Mouse (Mus musculus) liver, postnatal 0 days (tissue): ENCODE results near the gene Cdc42ep2. TPM values are rescaled to one million over a fixed set of nuclear protein-coding genes. Genes with fewer than 3 reads are reported as not detected.
A peak's percentile ranks its signal among the peaks of the same experiment; 100 is the strongest.

Source experiments
- ATAC-seq: fragments of 200-750 bp; cut with Nextera tagmentation; 2 replicates; pipeline ENCODE4 v1.8.0; 2017; ENCODE audit warnings: mild to moderate bottlenecking, moderate library complexity
- DNase-seq: peaks from one replicate; pipeline ENCODE4 v3.0.0-alpha.2; 2016
- H3K27ac ChIP-seq: fragments of 300-500 bp; sonication (generic); 2 replicates; pipeline ENCODE4 v1.5.1; 2014; ENCODE audit warnings: antibody characterized with exemption, moderate library complexity, mild to moderate bottlenecking, low read depth
- H3K27me3 ChIP-seq: fragments of 300-500 bp; sonication (generic); 2 replicates; pipeline ENCODE4 v1.6.1; 2014; ENCODE audit warnings: low read length, control low read depth, mixed read lengths; ENCODE audit not compliant: insufficient read depth
- H3K36me3 ChIP-seq: fragments of 300-500 bp; sonication (generic); replicated peaks from 2 replicates; pipeline ENCODE4 v1.6.1; 2014; ENCODE audit warnings: mild to moderate bottlenecking, control low read depth, low read length, moderate library complexity, mixed read lengths; ENCODE audit not compliant: insufficient read depth
- H3K4me1 ChIP-seq: fragments of 300-500 bp; sonication (generic); 2 replicates; pipeline ENCODE4 v1.6.1; 2014; ENCODE audit warnings: antibody characterized with exemption, mild to moderate bottlenecking, control low read depth; ENCODE audit not compliant: insufficient read depth
- H3K4me2 ChIP-seq: fragments of 300-500 bp; sonication (generic); 2 replicates; pipeline ENCODE4 v1.6.1; 2014; ENCODE audit warnings: low read depth, mild to moderate bottlenecking, low read length, moderate library complexity, mixed read lengths
- H3K4me3 ChIP-seq: fragments of 300-500 bp; sonication (generic); 2 replicates; pipeline ENCODE4 v1.5.1; 2014; ENCODE audit warnings: low read depth, low read length
- H3K9ac ChIP-seq: fragments of 300-500 bp; sonication (generic); replicated peaks from 2 replicates; pipeline ENCODE4 v1.6.1; 2014; ENCODE audit warnings: mild to moderate bottlenecking, moderate library complexity
- H3K9me3 ChIP-seq: fragments of 300-500 bp; sonication (generic); 2 replicates; pipeline ENCODE4 v1.6.1; 2016; ENCODE audit warnings: mild to moderate bottlenecking, control low read depth, low read length, mixed read lengths
- CTCF ChIP-seq: sonication (generic); IDR thresholded peaks from 2 replicates; pipeline ENCODE4 v1.5.1; 2016; ENCODE audit warnings: antibody characterized with exemption, low read depth
- EP300 ChIP-seq: IDR thresholded peaks from 2 replicates; pipeline ENCODE4 v1.6.1; 2016; ENCODE audit warnings: antibody characterized with exemption, low read depth, mild to moderate bottlenecking
- WGBS: fragments of 180-500 bp; shearing (Covaris S2); extraction: QIAGEN DNeasy Blood & Tissue Kit; methylation state at CpG from one replicate; pipeline ENCODE4 v1.1.7; 2014; ENCODE audit not compliant: insufficient replicate concordance; 5-methylcytosine and 5-hydroxymethylcytosine counted together
- polyA plus RNA-seq: library from polyadenylated mRNA; unstranded; fragments of >200 nt; fragmentation: Nextera tagmentation; extraction: Ambion mirVana; gene quantifications from 2 replicates; pipeline ENCODE4 v1.2.1, GENCODE M21; 2015

Cdc42ep2 gene
- polyA plus RNA-seq, 1 experiment from 2014 or later: 3.0 TPM

DNA sequence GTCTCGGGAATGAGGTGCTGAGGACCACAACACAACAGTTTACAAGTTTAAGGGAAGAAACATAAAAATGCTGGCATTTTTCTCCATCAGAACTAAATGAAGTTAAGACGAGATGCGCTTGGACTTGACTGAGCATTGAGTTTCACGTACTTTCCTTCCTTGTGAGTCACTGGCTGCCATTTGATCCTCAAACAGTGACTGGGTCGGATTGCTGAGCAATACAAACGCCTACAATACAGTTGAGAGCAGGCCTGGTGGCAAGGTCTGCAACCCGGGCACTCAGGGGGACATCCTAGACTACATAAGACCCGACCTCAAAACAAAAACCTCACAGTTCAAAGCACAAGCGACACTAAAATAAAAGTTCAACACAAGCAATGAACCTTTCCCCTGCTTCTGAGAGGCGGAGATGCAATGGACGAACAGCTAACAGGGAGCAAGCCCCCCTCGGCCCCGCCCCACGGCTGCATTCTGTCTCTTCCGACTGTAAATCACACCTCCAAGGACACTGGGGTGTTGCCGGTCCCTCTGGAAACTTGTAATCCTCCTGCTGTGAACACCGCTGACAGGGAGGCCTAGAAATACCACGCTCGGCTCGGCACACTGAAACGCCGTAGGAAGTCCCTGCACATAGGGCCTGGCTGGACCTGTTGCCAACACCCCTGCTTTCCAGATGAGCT, 29.6 kb upstream of the Cdc42ep2 start:
- Histone ChIP-seq H3K4me3 (no peak overlapping the region), H3K27me3 (no peaks in the 10 kb centered on the region), H3K27ac (no peak overlapping the region), H3K4me2 (no peak overlapping the region), H3K9ac (no peak overlapping the region), H3K9me3 (no peaks in the 10 kb centered on the region), H3K36me3 (peaks cover 63% of the 10 kb centered on the region), H3K4me1 (peaks cover 11% of the 10 kb centered on the region)
- 88% methylated on average over 22 of the region's 22 CpGs for WGBS
- ATAC-seq (no peak), DNase-seq (no peak)
- TF ChIP-seq CTCF: no peak
- no peak for TF ChIP-seq EP300

DNA sequence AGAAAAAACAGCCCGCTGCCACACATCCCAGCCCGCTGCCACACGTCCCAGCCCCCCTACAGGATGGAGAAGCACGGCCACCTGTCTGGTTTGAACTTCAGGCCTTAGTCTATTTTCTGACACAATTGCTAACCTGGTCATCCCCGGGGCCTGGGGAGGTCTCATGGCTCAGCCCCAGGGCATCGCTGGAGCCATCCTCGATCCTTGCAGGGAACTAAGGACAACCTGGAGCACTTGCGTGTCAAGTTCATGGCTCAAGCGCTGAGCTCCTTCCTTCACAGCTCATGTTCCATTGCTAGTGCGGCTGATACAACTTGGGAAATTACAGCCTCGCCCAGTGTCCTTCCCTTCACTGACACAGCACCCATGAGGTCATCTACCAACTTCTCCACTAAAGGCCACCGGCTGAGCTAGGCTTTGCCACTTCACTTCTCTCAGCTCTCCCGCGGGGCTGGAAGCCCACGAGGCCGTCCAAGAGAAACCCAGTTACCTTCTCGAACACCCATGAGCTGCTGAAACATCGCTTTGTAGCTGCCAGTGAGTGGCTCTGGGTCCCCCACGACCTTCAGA, 28.7 kb upstream of the Cdc42ep2 start:
- H3K27ac ChIP-seq: no peak overlapping the region
- peaks cover 61% of the 10 kb centered on the region for H3K36me3 ChIP-seq
- H3K4me3 ChIP-seq: no peak overlapping the region
- no peaks in the 10 kb centered on the region for H3K9me3 ChIP-seq
- DNase-seq (no peak), ATAC-seq (no peak)
- no peaks in the 10 kb centered on the region for H3K27me3 ChIP-seq
- WGBS: 92% methylated on average over 18 of the region's 19 CpGs
- no peak overlapping the region for H3K4me2 ChIP-seq
- H3K4me1 ChIP-seq: peaks cover 11% of the 10 kb centered on the region
- H3K9ac ChIP-seq: no peak overlapping the region
- TF ChIP-seq EP300 (no peak), CTCF (no peak)

DNA sequence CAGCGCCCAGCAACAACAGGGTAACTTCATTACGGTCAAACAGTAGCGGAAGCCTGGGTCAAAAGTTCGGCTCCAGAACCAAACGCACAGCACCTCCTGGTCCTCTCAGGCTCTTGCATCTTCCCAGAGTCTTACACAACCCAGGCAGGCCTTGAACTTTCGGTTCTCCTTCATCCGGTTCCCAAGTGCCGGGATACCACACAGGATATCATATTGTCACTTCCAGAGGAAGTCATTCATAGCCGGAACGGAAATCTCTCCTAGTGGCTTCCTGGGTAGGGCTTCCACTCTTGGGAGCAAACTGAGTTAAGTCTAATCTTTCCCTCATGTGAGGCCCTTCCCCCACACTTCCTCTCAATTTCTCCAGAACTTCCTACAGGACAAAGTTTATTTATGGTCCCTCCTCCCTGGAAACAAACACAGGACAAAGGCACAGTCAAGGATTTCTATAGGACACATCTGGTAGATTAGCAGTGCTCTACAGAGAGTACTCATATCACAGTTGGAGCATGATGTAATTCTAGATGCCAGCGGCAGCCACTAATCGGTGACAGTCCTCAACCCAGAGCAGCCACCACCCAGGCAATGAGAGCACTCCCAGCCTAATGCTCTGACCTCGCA, 27.6 kb upstream of the Cdc42ep2 start:
- 77% methylated on average over 13 of the region's 13 CpGs for WGBS
- Histone ChIP-seq H3K9ac (no peak overlapping the region), H3K4me3 (no peak overlapping the region), H3K4me1 (peaks cover 11% of the 10 kb centered on the region), H3K27me3 (no peaks in the 10 kb centered on the region), H3K9me3 (no peaks in the 10 kb centered on the region), H3K36me3 (peaks cover 65% of the 10 kb centered on the region), H3K4me2 (no peak overlapping the region), H3K27ac (peak overlapping the region; percentile 64)
- peak; percentile 69 for ATAC-seq
- DNase-seq: no peak
- TF ChIP-seq CTCF: no peak
- TF ChIP-seq EP300: peak; percentile 75

DNA sequence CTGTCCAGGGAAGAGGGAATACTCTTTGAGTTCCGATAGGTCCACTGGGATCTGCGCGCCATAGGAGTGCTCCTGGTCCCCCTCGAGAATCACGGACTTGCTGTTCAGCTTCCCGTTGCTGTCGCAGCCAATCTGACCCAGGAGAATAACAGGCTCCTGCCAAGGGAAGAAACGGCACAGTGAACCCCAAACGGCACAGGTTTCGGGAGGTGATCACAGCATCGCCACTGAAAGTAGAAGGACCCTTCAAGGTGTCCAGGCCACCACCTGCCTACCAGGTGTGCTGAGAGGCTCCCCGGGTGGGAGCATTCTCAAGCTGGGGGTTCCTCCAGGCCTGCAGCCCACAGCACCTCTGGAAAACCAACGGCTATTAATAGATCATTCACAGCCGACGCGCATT, 27.0 kb upstream of the Cdc42ep2 start:
- H3K4me1 ChIP-seq: peaks cover 7% of the 10 kb centered on the region
- no peaks in the 10 kb centered on the region for H3K9me3 ChIP-seq
- H3K9ac ChIP-seq: no peak overlapping the region
- 79% methylated on average over 16 of the region's 16 CpGs for WGBS
- H3K27me3 ChIP-seq: no peaks in the 10 kb centered on the region
- no peak overlapping the region for H3K4me2 ChIP-seq
- no peak for ATAC-seq
- H3K36me3 ChIP-seq: peaks cover 62% of the 10 kb centered on the region
- 0 out of 2 replicates have a peak overlapping the region, but pooled peaks have one; percentile 34 for H3K27ac ChIP-seq
- H3K4me3 ChIP-seq: no peak overlapping the region
- no peak for TF ChIP-seq EP300
- no peak for TF ChIP-seq CTCF
- no peak for DNase-seq

DNA sequence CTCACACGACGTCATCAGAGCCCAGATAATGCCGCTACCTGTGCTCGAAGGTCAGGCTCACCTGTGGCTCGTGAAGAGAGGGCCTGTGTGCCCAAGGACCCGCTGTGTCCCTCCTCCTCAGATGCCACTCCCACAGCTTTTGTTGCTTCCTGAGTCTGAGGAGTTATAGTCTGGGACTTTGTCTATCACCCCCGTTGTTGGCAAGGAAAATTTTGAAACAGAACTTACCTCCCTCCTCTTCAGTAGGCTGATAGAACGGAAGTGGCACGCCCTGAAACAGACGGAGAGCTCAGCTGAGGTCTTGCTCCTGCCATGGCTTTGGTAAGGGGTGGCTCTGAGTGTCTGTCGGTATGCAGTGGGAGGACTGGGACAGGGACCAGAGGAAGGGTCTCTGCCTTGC, 25.6 kb upstream of the Cdc42ep2 start:
- 88% methylated on average over 11 of the region's 11 CpGs for WGBS
- no peak for TF ChIP-seq CTCF
- peaks cover 68% of the 10 kb centered on the region for H3K36me3 ChIP-seq

DNA sequence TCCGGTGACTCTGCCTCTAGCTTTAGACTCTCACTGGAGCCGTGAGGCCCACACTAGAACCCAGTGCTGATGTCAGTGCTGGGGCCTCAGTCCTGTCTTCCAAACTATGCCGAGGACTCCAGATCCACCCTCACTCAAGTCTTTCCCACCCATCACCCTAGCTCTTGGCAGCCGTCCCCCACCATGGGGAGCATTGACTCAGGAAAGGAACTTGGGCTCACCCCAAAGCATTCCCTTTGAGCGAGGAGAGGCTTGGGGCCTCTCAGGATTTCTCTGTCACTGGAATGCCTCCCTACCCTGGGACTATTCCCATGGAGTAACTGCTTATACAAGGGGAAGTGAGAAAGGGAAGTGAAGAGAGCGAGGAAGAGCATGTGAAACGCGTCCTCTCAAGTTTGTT, 21.3 kb upstream of the Cdc42ep2 start:
- H3K27ac ChIP-seq: peak overlapping the region; percentile 67
- no peak for DNase-seq
- peaks cover 59% of the 10 kb centered on the region for H3K36me3 ChIP-seq

More for the DNA sequence above, 25.6 kb upstream of the Cdc42ep2 start:
- peaks cover 10% of the 10 kb centered on the region for H3K4me1 ChIP-seq
- ATAC-seq (no peak), DNase-seq (no peak)
- no peaks in the 10 kb centered on the region for H3K9me3 ChIP-seq
- no peak overlapping the region for H3K4me3 ChIP-seq
- H3K27me3 ChIP-seq: no peaks in the 10 kb centered on the region
- H3K9ac ChIP-seq: no peak overlapping the region
- no peak overlapping the region for H3K4me2 ChIP-seq
- no peak overlapping the region for H3K27ac ChIP-seq

More for the DNA sequence above, 21.3 kb upstream of the Cdc42ep2 start:
- H3K9ac ChIP-seq: no peak overlapping the region; the same call in 1 of the 2 replicates
- H3K4me3 ChIP-seq: no peak overlapping the region
- 63% methylated on average over 8 of the region's 8 CpGs for WGBS
- no peak overlapping the region for H3K4me2 ChIP-seq
- no peaks in the 10 kb centered on the region for H3K9me3 ChIP-seq
- H3K4me1 ChIP-seq: peaks cover 14% of the 10 kb centered on the region
- H3K27me3 ChIP-seq: no peaks in the 10 kb centered on the region
- TF ChIP-seq EP300: no peak
- TF ChIP-seq CTCF: no peak
- 0 out of 2 replicates have a peak, but pooled peaks have one; percentile 23 for ATAC-seq
